Mouse (Mus musculus): ENCODE data around the gene Tssk6. TPM values are rescaled to one million over a fixed set of nuclear protein-coding genes. Genes with fewer than 3 reads are reported as not detected.

The Tssk6 gene
- polyA plus RNA-seq, 1 experiment from 2014 or later: 3.8 TPM

GRCm38 (mm10) chr8:69933811-69934210 is 31.8 kb downstream of the Tssk6 start:
- H3K4me3 ChIP-seq (ENCODE audit: low read depth, low read length): no peak overlapping the region
- H3K9me3 ChIP-seq (ENCODE audit: low read depth, low read length): no peaks in the 10 kb centered on the region
- peaks cover 12% of the 10 kb centered on the region for H3K4me1 ChIP-seq (ENCODE audit: insufficient read depth)
- DNase-seq (no peak), ATAC-seq (ENCODE audit: insufficient read depth) (no peak)
- 66% methylated on average over 2 of the region's 2 CpGs for WGBS
- H3K36me3 ChIP-seq (ENCODE audit: insufficient read depth): peaks cover 24% of the 10 kb centered on the region
- H3K4me2 ChIP-seq: no peak overlapping the region
- TF ChIP-seq CTCF (IDR thresholded peaks at IDR 0.05; ENCODE audit: low read depth): no peak
- H3K9ac ChIP-seq: no peak overlapping the region
- H3K27me3 ChIP-seq (ENCODE audit: insufficient read depth, low read length): no peaks in the 10 kb centered on the region
- no peak overlapping the region for H3K27ac ChIP-seq (ENCODE audit: low read depth)

- H3K27ac ChIP-seq (ENCODE audit: low read depth): no peak overlapping the region
- no peak overlapping the region for H3K4me3 ChIP-seq (ENCODE audit: low read depth, low read length)
- WGBS: 74% methylated on average over 5 of the region's 5 CpGs
- no peaks in the 10 kb centered on the region for H3K9me3 ChIP-seq (ENCODE audit: low read depth, low read length)
- no peak overlapping the region for H3K9ac ChIP-seq
- no peak overlapping the region for H3K4me2 ChIP-seq
- H3K4me1 ChIP-seq (ENCODE audit: insufficient read depth): peaks cover 15% of the 10 kb centered on the region
- no peak for TF ChIP-seq CTCF (IDR thresholded peaks at IDR 0.05; ENCODE audit: low read depth)
- peaks cover 24% of the 10 kb centered on the region for H3K36me3 ChIP-seq (ENCODE audit: insufficient read depth)
- DNase-seq (no peak), ATAC-seq (ENCODE audit: insufficient read depth) (no peak)
- no peaks in the 10 kb centered on the region for H3K27me3 ChIP-seq (ENCODE audit: insufficient read depth, low read length)
These were observed 32.6 kb downstream of the Tssk6 start for GRCm38 (mm10) chr8:69934582-69934981.

- Histone ChIP-seq H3K4me3 (ENCODE audit: low read depth, low read length) (no peak overlapping the region), H3K9me3 (ENCODE audit: low read depth, low read length) (no peaks in the 10 kb centered on the region), H3K4me1 (ENCODE audit: insufficient read depth) (peaks cover 18% of the 10 kb centered on the region), H3K9ac (no peak overlapping the region), H3K4me2 (no peak overlapping the region), H3K27ac (ENCODE audit: low read depth) (peak overlapping the region; percentile 86; the same call in 1 of the 2 replicates), H3K27me3 (ENCODE audit: insufficient read depth, low read length) (no peaks in the 10 kb centered on the region), H3K36me3 (ENCODE audit: insufficient read depth) (peaks cover 24% of the 10 kb centered on the region)
- ATAC-seq (ENCODE audit: insufficient read depth) (no peak), DNase-seq (no peak)
- 83% methylated on average over 3 of the region's 3 CpGs for WGBS
- TF ChIP-seq CTCF (IDR thresholded peaks at IDR 0.05; ENCODE audit: low read depth): no peak
These were observed 33.4 kb downstream of the Tssk6 start for GRCm38 (mm10) chr8:69935431-69935830.

- H3K9me3 ChIP-seq (ENCODE audit: low read depth, low read length): no peaks in the 10 kb centered on the region
- no peak overlapping the region for H3K4me2 ChIP-seq
- peak; percentile 93 for ATAC-seq (ENCODE audit: insufficient read depth)
- H3K9ac ChIP-seq: peak overlapping the region; percentile 17; the same call in 1 of the 2 replicates
- H3K4me1 ChIP-seq (ENCODE audit: insufficient read depth): peaks cover 18% of the 10 kb centered on the region
- no peaks in the 10 kb centered on the region for H3K27me3 ChIP-seq (ENCODE audit: insufficient read depth, low read length)
- TF ChIP-seq CTCF (IDR thresholded peaks at IDR 0.05; ENCODE audit: low read depth): no peak
- peak; percentile 91 for DNase-seq
- H3K27ac ChIP-seq (ENCODE audit: low read depth): peak overlapping the region; percentile 86
- 44% methylated on average over 7 of the region's 7 CpGs for WGBS
- peaks cover 24% of the 10 kb centered on the region for H3K36me3 ChIP-seq (ENCODE audit: insufficient read depth)
- no peak overlapping the region for H3K4me3 ChIP-seq (ENCODE audit: low read depth, low read length)
These were observed 34.2 kb downstream of the Tssk6 start for GRCm38 (mm10) chr8:69936050-69936794.

GRCm38 (mm10) chr8:69937466-69937865 is 35.5 kb downstream of the Tssk6 start:
- H3K9me3 ChIP-seq (ENCODE audit: low read depth, low read length): no peaks in the 10 kb centered on the region
- peaks cover 18% of the 10 kb centered on the region for H3K4me1 ChIP-seq (ENCODE audit: insufficient read depth)
- no peaks in the 10 kb centered on the region for H3K27me3 ChIP-seq (ENCODE audit: insufficient read depth, low read length)
- no peak for TF ChIP-seq CTCF (IDR thresholded peaks at IDR 0.05; ENCODE audit: low read depth)
- WGBS: 74% methylated on average over 3 of the region's 3 CpGs
- no peak for DNase-seq
- no peak overlapping the region for H3K4me3 ChIP-seq (ENCODE audit: low read depth, low read length)
- no peak overlapping the region for H3K9ac ChIP-seq
- peak overlapping the region; percentile 27; the same call in 1 of the 2 replicates for H3K27ac ChIP-seq (ENCODE audit: low read depth)
- no peak for ATAC-seq (ENCODE audit: insufficient read depth)
- no peak overlapping the region for H3K4me2 ChIP-seq
- H3K36me3 ChIP-seq (ENCODE audit: insufficient read depth): peaks cover 24% of the 10 kb centered on the region

GRCm38 (mm10) chr8:69938245-69938982 is 36.4 kb downstream of the Tssk6 start:
- Histone ChIP-seq H3K9me3 (ENCODE audit: low read depth, low read length) (no peaks in the 10 kb centered on the region), H3K9ac (no peak overlapping the region), H3K4me3 (ENCODE audit: low read depth, low read length) (no peak overlapping the region), H3K27me3 (ENCODE audit: insufficient read depth, low read length) (no peaks in the 10 kb centered on the region), H3K4me1 (ENCODE audit: insufficient read depth) (peaks cover 18% of the 10 kb centered on the region), H3K4me2 (no peak overlapping the region), H3K36me3 (ENCODE audit: insufficient read depth) (peaks cover 26% of the 10 kb centered on the region), H3K27ac (ENCODE audit: low read depth) (no peak overlapping the region; the same call in 1 of the 2 replicates)
- DNase-seq (no peak), ATAC-seq (ENCODE audit: insufficient read depth) (no peak)
- WGBS: 75% methylated on average over 6 of the region's 6 CpGs
- no peak for TF ChIP-seq CTCF (IDR thresholded peaks at IDR 0.05; ENCODE audit: low read depth)

- H3K4me3 ChIP-seq (ENCODE audit: low read depth, low read length): no peak overlapping the region
- DNase-seq: peak; percentile 42
- H3K36me3 ChIP-seq (ENCODE audit: insufficient read depth): peaks cover 17% of the 10 kb centered on the region
- WGBS: 25% methylated on average over 3 of the region's 3 CpGs
- H3K4me2 ChIP-seq: no peak overlapping the region
- H3K27me3 ChIP-seq (ENCODE audit: insufficient read depth, low read length): no peaks in the 10 kb centered on the region
- no peak for TF ChIP-seq CTCF (IDR thresholded peaks at IDR 0.05; ENCODE audit: low read depth)
- H3K27ac ChIP-seq (ENCODE audit: low read depth): peak overlapping the region; percentile 15; the same call in 1 of the 2 replicates
- no peaks in the 10 kb centered on the region for H3K9me3 ChIP-seq (ENCODE audit: low read depth, low read length)
- 0 out of 2 replicates have a peak, but pooled peaks have one; percentile 48 for ATAC-seq (ENCODE audit: insufficient read depth)
- H3K4me1 ChIP-seq (ENCODE audit: insufficient read depth): peaks cover 18% of the 10 kb centered on the region
- H3K9ac ChIP-seq: no peak overlapping the region
These were observed 37.6 kb downstream of the Tssk6 start for GRCm38 (mm10) chr8:69939633-69940032.

Measured in lung, embryonic 14.5 days (tissue).